Mouse (Mus musculus): ENCODE measurements around the gene Cacfd1. TPM values are rescaled to one million over a fixed set of nuclear protein-coding genes. Genes with fewer than 3 reads are reported as not detected.

The Cacfd1 gene
- polyA plus RNA-seq (2014; fragmentation: Nextera tagmentation; extraction: Ambion mirVana): 37.4 and 46.4 TPM in 2 replicates

- H3K36me3 ChIP-seq (ENCODE audit: control insufficient read depth, insufficient read depth, low read length): no peaks in the 10 kb centered on the region; the same call in 1 of the 2 replicates
- H3K4me3 ChIP-seq (ENCODE audit: low read depth, low read length): peak within 1 kb of the TSS; percentile 71
- peaks cover 3% of the 10 kb centered on the region; the same call in 1 of the 2 replicates for H3K27me3 ChIP-seq (ENCODE audit: control insufficient read depth, insufficient read depth, low read length)
- under 1% methylated on average over 42 of the region's 43 CpGs for WGBS (ENCODE audit: insufficient replicate concordance)
- peaks cover 8% of the 10 kb centered on the region for H3K4me1 ChIP-seq (ENCODE audit: control insufficient read depth, insufficient read depth, low read length)
- no peaks in the 10 kb centered on the region for H3K9me3 ChIP-seq (replicated peaks; ENCODE audit: control insufficient read depth, low read length)
- H3K4me2 ChIP-seq: peak within 1 kb of the TSS; percentile 76
- H3K27ac ChIP-seq (ENCODE audit: low read depth, low read length): peak within 1 kb of the TSS; percentile 36
- peak; percentile 95 for ATAC-seq (replicated peaks; ENCODE audit: insufficient number of reproducible peaks, low FRiP score, low TSS enrichment)
- H3K9ac ChIP-seq (ENCODE audit: low read depth, low read length): peak within 1 kb of the TSS; percentile 90
Observed at GRCm38 (mm10) chr2:27009714-27010244, at the start of gene Cacfd1. TSS of gene Cacfd1 (plus strand) at chr2:27009926.

- WGBS (ENCODE audit: insufficient replicate concordance): 76% methylated on average over 4 of the region's 4 CpGs
- Histone ChIP-seq H3K9me3 (replicated peaks; ENCODE audit: control insufficient read depth, low read length) (no peaks in the 10 kb centered on the region), H3K4me1 (ENCODE audit: control insufficient read depth, insufficient read depth, low read length) (peaks cover 14% of the 10 kb centered on the region), H3K27me3 (ENCODE audit: control insufficient read depth, insufficient read depth, low read length) (no peaks in the 10 kb centered on the region), H3K4me3 (ENCODE audit: low read depth, low read length) (no peak overlapping the region), H3K4me2 (no peak overlapping the region), H3K27ac (ENCODE audit: low read depth, low read length) (no peak overlapping the region), H3K9ac (ENCODE audit: low read depth, low read length) (no peak overlapping the region), H3K36me3 (ENCODE audit: control insufficient read depth, insufficient read depth, low read length) (peaks cover 24% of the 10 kb centered on the region)
- ATAC-seq (replicated peaks; ENCODE audit: insufficient number of reproducible peaks, low FRiP score, low TSS enrichment): no peak
Observed at GRCm38 (mm10) chr2:26960756-26961155, 49.0 kb upstream of the Cacfd1 start.

GRCm38 (mm10) chr2:26963923-26964723 is 45.6 kb upstream of the Cacfd1 start, which contains the start of gene Rexo4:
TSS of gene Rexo4 (minus strand) at chr2:26964386.
- WGBS (ENCODE audit: insufficient replicate concordance): under 1% methylated on average over 50 of the region's 50 CpGs
- Histone ChIP-seq H3K4me3 (ENCODE audit: low read depth, low read length) (peak within 1 kb of the TSS; percentile 82), H3K36me3 (ENCODE audit: control insufficient read depth, insufficient read depth, low read length) (peaks cover 9% of the 10 kb centered on the region; the same call in 1 of the 2 replicates), H3K4me1 (ENCODE audit: control insufficient read depth, insufficient read depth, low read length) (peaks cover 14% of the 10 kb centered on the region), H3K9ac (ENCODE audit: low read depth, low read length) (peak within 1 kb of the TSS; percentile 90), H3K27me3 (ENCODE audit: control insufficient read depth, insufficient read depth, low read length) (no peaks in the 10 kb centered on the region), H3K4me2 (peak within 1 kb of the TSS; percentile 75), H3K27ac (ENCODE audit: low read depth, low read length) (peak within 1 kb of the TSS; percentile 99), H3K9me3 (replicated peaks; ENCODE audit: control insufficient read depth, low read length) (no peaks in the 10 kb centered on the region)
- peak; percentile 88 for ATAC-seq (replicated peaks; ENCODE audit: insufficient number of reproducible peaks, low FRiP score, low TSS enrichment)

GRCm38 (mm10) chr2:26964724-26965370 is 44.9 kb upstream of the Cacfd1 start:
- WGBS (ENCODE audit: insufficient replicate concordance): 18% methylated on average over 14 of the region's 14 CpGs
- Histone ChIP-seq H3K36me3 (ENCODE audit: control insufficient read depth, insufficient read depth, low read length) (peaks cover 9% of the 10 kb centered on the region; the same call in 1 of the 2 replicates), H3K4me1 (ENCODE audit: control insufficient read depth, insufficient read depth, low read length) (peaks cover 14% of the 10 kb centered on the region), H3K4me2 (peak overlapping the region; percentile 75), H3K27me3 (ENCODE audit: control insufficient read depth, insufficient read depth, low read length) (no peaks in the 10 kb centered on the region), H3K4me3 (ENCODE audit: low read depth, low read length) (peak overlapping the region; percentile 82), H3K9me3 (replicated peaks; ENCODE audit: control insufficient read depth, low read length) (no peaks in the 10 kb centered on the region), H3K9ac (ENCODE audit: low read depth, low read length) (peak overlapping the region; percentile 90), H3K27ac (ENCODE audit: low read depth, low read length) (peak overlapping the region; percentile 99)
- no peak for ATAC-seq (replicated peaks; ENCODE audit: insufficient number of reproducible peaks, low FRiP score, low TSS enrichment)

GRCm38 (mm10) chr2:26967262-26967661 is 42.5 kb upstream of the Cacfd1 start:
- peaks cover under 1% of the 10 kb centered on the region; the same call in 1 of the 2 replicates for H3K36me3 ChIP-seq (ENCODE audit: control insufficient read depth, insufficient read depth, low read length)
- no peak overlapping the region for H3K4me2 ChIP-seq
- ATAC-seq (replicated peaks; ENCODE audit: insufficient number of reproducible peaks, low FRiP score, low TSS enrichment): no peak
- H3K4me3 ChIP-seq (ENCODE audit: low read depth, low read length): no peak overlapping the region
- H3K9me3 ChIP-seq (replicated peaks; ENCODE audit: control insufficient read depth, low read length): no peaks in the 10 kb centered on the region
- no peak overlapping the region for H3K9ac ChIP-seq (ENCODE audit: low read depth, low read length)
- H3K4me1 ChIP-seq (ENCODE audit: control insufficient read depth, insufficient read depth, low read length): peaks cover 12% of the 10 kb centered on the region
- no peaks in the 10 kb centered on the region for H3K27me3 ChIP-seq (ENCODE audit: control insufficient read depth, insufficient read depth, low read length)
- H3K27ac ChIP-seq (ENCODE audit: low read depth, low read length): no peak overlapping the region
- WGBS (ENCODE audit: insufficient replicate concordance): 72% methylated on average over 2 of the region's 2 CpGs

- no peaks in the 10 kb centered on the region for H3K27me3 ChIP-seq (ENCODE audit: control insufficient read depth, insufficient read depth, low read length)
- no peak within 1 kb of the TSS for H3K4me3 ChIP-seq (ENCODE audit: low read depth, low read length)
- no peaks in the 10 kb centered on the region for H3K9me3 ChIP-seq (replicated peaks; ENCODE audit: control insufficient read depth, low read length)
- no peaks in the 10 kb centered on the region for H3K4me1 ChIP-seq (ENCODE audit: control insufficient read depth, insufficient read depth, low read length)
- no peak for ATAC-seq (replicated peaks; ENCODE audit: insufficient number of reproducible peaks, low FRiP score, low TSS enrichment)
- no peaks in the 10 kb centered on the region for H3K36me3 ChIP-seq (ENCODE audit: control insufficient read depth, insufficient read depth, low read length)
- H3K27ac ChIP-seq (ENCODE audit: low read depth, low read length): no peak within 1 kb of the TSS
- H3K9ac ChIP-seq (ENCODE audit: low read depth, low read length): no peak within 1 kb of the TSS
- no peak within 1 kb of the TSS for H3K4me2 ChIP-seq
- WGBS (ENCODE audit: insufficient replicate concordance): 49% methylated on average over 3 of the region's 3 CpGs
Observed at GRCm38 (mm10) chr2:26973116-26973515, 36.6 kb upstream of the Cacfd1 start, which contains the start of gene Adamts13. TSS of gene Adamts13 (plus strand) at chr2:26973416.

- WGBS (ENCODE audit: insufficient replicate concordance): 39% methylated on average over 4 of the region's 4 CpGs
- no peaks in the 10 kb centered on the region for H3K36me3 ChIP-seq (ENCODE audit: control insufficient read depth, insufficient read depth, low read length)
Observed at GRCm38 (mm10) chr2:26973960-26974359, 35.8 kb upstream of the Cacfd1 start.

GRCm38 (mm10) chr2:26980361-26980760 is 29.4 kb upstream of the Cacfd1 start:
- Histone ChIP-seq H3K4me1 (ENCODE audit: control insufficient read depth, insufficient read depth, low read length) (no peaks in the 10 kb centered on the region), H3K9me3 (replicated peaks; ENCODE audit: control insufficient read depth, low read length) (no peaks in the 10 kb centered on the region)
- 64% methylated on average over 1 of the region's 1 CpGs for whole genome bisulfite sequencing (ENCODE audit: insufficient replicate concordance)

More at GRCm38 (mm10) chr2:26973960-26974359, 35.8 kb upstream of the Cacfd1 start:
- H3K9ac ChIP-seq (ENCODE audit: low read depth, low read length): no peak overlapping the region
- no peaks in the 10 kb centered on the region for H3K9me3 ChIP-seq (replicated peaks; ENCODE audit: control insufficient read depth, low read length)
- H3K4me1 ChIP-seq (ENCODE audit: control insufficient read depth, insufficient read depth, low read length): no peaks in the 10 kb centered on the region
- H3K4me2 ChIP-seq: no peak overlapping the region
- H3K27ac ChIP-seq (ENCODE audit: low read depth, low read length): no peak overlapping the region
- no peak overlapping the region for H3K4me3 ChIP-seq (ENCODE audit: low read depth, low read length)
- no peak for ATAC-seq (replicated peaks; ENCODE audit: insufficient number of reproducible peaks, low FRiP score, low TSS enrichment)
- 0 out of 2 replicates have a peak, but pooled peaks cover 3% of the 10 kb centered on the region for H3K27me3 ChIP-seq (ENCODE audit: control insufficient read depth, insufficient read depth, low read length)

More at GRCm38 (mm10) chr2:26980361-26980760, 29.4 kb upstream of the Cacfd1 start:
- Histone ChIP-seq H3K27me3 (ENCODE audit: control insufficient read depth, insufficient read depth, low read length) (peaks cover 6% of the 10 kb centered on the region; the same call in 1 of the 2 replicates), H3K9ac (ENCODE audit: low read depth, low read length) (no peak overlapping the region), H3K4me3 (ENCODE audit: low read depth, low read length) (no peak overlapping the region), H3K36me3 (ENCODE audit: control insufficient read depth, insufficient read depth, low read length) (no peaks in the 10 kb centered on the region), H3K4me2 (no peak overlapping the region), H3K27ac (ENCODE audit: low read depth, low read length) (no peak overlapping the region)
- ATAC-seq (replicated peaks; ENCODE audit: insufficient number of reproducible peaks, low FRiP score, low TSS enrichment): no peak
